Mouse (Mus musculus) macrophage (primary cell): ENCODE data around the gene P2ry6. TPM values are rescaled to one million over a fixed set of nuclear protein-coding genes. Genes with fewer than 3 reads are reported as not detected.
A peak's percentile ranks its signal among the peaks of the same experiment; 100 is the strongest.

Source experiments
- H3K27ac ChIP-seq: fragments of 350-480 bp; formaldehyde crosslinking; 2 replicates; pipeline ENCODE4 v1.9.0; 2021
- H3K36me3 ChIP-seq: fragments of 350-480 bp; formaldehyde crosslinking; 2 replicates; pipeline ENCODE4 v1.9.0; 2021; ENCODE audit errors: inconsistent target
- H3K4me3 ChIP-seq: fragments of 350-480 bp; formaldehyde crosslinking; 2 replicates; pipeline ENCODE4 v1.9.0; 2021; ENCODE audit errors: inconsistent target
- H3K79me2 ChIP-seq: fragments of 350-480 bp; formaldehyde crosslinking; 2 replicates; pipeline ENCODE4 v1.9.0; 2021; ENCODE audit errors: inconsistent target
- WGBS: methylation state at CpG from one replicate; pipeline ENCODE4 v1.1.7; 2026; ENCODE audit warnings: inconsistent platforms; ENCODE audit not compliant: missing documents; 5-methylcytosine and 5-hydroxymethylcytosine counted together
- polyA plus RNA-seq: library from polyadenylated mRNA; stranded (reverse); fragments of 250-400 nt; gene quantifications from 3 replicates; pipeline ENCODE4 v1.2.4, GENCODE M21; 2018; ENCODE audit warnings: inconsistent platforms

The P2ry6 gene
- polyA plus RNA-seq, 1 experiment from 2014 or later = 148 TPM

DNA sequence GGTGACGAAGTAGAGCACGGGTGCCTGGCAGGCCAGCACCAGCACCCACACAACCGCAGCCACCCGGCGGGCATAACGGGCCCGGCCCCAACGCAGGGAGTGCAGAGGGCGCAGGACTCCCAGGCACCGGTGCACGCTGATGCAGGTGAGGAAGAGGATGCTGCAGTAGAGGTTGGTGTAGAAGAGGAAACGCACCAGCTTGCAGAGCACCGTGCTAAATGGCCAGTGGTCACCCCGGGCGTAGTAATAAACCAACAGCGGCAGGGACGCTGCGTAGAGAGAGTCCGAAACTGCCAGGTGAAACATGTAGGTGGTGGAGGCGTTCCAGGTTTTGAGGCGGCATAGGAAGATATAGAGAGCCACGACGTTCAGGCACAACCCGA, 24.1 kb upstream of the P2ry6 start:
- no peak overlapping the region for H3K4me3 ChIP-seq
- 95% methylated on average over 22 of the region's 24 CpGs for WGBS
- peaks cover 27% of the 10 kb centered on the region; the same call in 1 of the 2 replicates for H3K36me3 ChIP-seq
- no peak overlapping the region for H3K27ac ChIP-seq
- H3K79me2 ChIP-seq = no peaks in the 10 kb centered on the region

DNA sequence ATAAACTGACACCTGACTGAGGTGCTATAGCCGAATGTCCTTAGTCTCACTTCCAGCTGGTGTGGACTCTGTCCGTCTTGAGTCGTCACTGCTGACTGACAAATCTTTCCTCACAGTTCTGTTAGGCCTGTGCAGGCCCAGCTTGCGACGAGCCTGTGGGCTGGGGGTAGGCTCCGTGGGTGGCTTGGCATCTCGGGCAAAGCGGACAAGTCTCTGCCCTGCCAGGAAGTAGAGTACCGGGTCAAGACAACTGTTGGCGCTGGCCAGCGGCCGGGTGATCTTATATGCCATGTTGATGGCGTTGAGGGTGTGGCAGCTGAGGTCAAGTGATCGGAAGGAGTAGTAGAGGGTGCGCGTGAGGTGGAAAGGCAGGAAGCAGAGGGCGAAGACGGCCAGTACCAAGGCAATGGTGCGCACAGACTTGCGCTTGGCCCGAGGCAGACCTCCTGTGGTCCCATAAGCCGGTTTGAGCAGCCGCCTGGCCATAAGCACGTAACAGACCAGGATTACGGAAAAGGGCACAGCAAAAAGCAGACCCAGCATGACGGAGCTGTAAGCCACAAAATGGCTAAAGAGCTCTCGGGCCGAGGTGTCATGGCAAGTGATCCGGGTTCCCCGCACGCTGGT, 23.6 kb upstream of the P2ry6 start:
- no peak overlapping the region for H3K4me3 ChIP-seq
- H3K27ac ChIP-seq = no peak overlapping the region
- WGBS = 95% methylated on average over 30 of the region's 31 CpGs
- H3K36me3 ChIP-seq = peaks cover 27% of the 10 kb centered on the region; the same call in 1 of the 2 replicates
- H3K79me2 ChIP-seq = no peaks in the 10 kb centered on the region

DNA sequence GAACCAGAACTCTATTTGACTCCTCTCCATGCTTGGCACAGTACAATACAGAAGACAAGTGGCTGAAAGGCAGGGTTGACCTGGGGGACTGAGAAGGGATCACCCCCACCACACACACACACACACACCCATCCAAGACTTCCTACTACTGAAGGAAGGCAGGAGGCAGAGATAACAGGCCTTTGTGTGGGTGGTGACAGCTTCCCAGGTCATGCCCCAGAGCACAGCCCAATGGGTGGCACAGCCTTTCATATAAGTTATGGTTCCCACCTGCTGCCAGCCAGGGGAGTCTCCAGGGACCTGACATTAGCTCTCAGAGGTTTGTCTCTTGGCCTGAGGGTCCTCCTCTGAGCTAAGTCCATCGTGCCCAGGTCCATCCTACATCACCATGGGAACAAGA, 22.8 kb upstream of the P2ry6 start:
- no peak overlapping the region for H3K4me3 ChIP-seq
- no peak overlapping the region for H3K27ac ChIP-seq
- peaks cover 26% of the 10 kb centered on the region; the same call in 1 of the 2 replicates for H3K36me3 ChIP-seq
- H3K79me2 ChIP-seq = no peaks in the 10 kb centered on the region
- 91% methylated on average over 1 of the region's 1 CpGs for WGBS

DNA sequence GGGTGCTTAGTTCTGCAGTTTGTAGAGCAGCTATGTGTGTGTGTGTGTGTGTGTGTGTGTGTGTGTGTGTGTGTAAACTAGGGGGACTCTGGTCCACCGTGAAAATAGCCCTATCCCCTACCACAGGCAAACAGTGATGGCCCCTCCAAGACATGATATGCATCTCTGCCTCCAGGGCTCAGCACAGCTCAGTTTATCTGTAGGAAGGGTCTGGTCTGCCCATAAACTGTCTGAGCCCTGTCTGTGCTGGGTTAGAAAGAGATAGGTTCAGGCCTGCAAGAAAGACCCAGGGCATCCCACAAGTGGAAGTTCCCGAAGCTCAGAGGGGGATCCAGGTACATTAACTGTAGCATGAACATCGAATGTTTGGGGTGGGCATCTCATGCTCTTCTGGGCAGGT, 21.5 kb upstream of the P2ry6 start:
- peaks cover 18% of the 10 kb centered on the region; the same call in 1 of the 2 replicates for H3K36me3 ChIP-seq
- H3K4me3 ChIP-seq = no peak overlapping the region
- no peaks in the 10 kb centered on the region for H3K79me2 ChIP-seq
- H3K27ac ChIP-seq = no peak overlapping the region
- WGBS = 93% methylated on average over 3 of the region's 3 CpGs

DNA sequence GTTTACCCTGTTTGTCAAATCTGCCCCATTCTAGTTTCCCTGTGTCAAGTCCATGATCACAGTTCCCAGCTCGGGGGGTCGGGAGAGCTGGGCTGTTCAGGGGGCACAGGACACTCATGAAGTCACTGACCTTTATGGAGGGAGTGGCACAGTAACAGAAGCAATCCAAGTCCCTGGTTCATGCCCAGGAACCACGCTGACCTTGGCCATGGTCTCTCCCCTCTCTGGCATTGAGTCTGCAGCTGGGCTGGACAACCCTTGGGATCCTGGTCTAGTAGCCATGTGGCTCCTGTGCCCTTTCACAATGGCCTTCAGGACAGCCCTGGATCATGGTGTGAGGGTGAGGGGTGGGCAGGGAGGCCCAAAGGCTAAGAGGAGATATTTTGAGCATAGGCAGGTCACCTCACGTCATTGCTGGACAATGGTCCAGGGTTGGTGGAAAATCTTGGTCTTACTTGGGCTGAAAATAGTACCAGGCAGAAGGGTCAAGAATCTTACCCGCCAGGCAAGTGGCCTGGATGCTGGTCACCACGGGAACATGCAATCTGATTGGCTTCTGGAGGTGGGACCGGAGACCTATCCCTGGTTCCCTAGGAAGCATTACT, 20.9 kb upstream of the P2ry6 start:
- Histone ChIP-seq H3K36me3 (peaks cover 18% of the 10 kb centered on the region; the same call in 1 of the 2 replicates), H3K4me3 (no peak overlapping the region), H3K79me2 (no peaks in the 10 kb centered on the region), H3K27ac (no peak overlapping the region)
- 95% methylated on average over 7 of the region's 7 CpGs for WGBS

DNA sequence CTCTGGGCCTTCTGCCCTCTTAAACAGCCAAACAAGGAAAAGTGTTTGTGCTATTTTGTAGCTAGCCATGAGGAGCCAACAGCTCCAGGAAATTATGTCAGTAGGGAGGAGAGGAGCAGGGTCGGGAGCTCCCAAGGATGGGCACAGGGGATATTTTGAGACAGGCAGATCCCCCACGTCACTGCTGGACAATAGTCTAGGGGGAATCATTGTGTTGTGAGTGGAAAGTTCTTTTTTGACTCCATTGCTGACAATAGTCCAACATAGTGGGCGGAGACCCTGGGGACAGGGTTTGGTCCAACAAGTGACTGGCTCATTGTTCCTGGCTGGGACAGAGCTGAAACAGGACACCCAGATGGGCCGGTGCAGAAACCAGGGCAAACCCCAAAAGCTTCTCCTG, 18.7 kb upstream of the P2ry6 start:
- Histone ChIP-seq H3K4me3 (no peak overlapping the region), H3K79me2 (no peaks in the 10 kb centered on the region), H3K36me3 (peaks cover 17% of the 10 kb centered on the region; the same call in 1 of the 2 replicates), H3K27ac (peak overlapping the region; percentile 88)
- WGBS = 97% methylated on average over 4 of the region's 4 CpGs

DNA sequence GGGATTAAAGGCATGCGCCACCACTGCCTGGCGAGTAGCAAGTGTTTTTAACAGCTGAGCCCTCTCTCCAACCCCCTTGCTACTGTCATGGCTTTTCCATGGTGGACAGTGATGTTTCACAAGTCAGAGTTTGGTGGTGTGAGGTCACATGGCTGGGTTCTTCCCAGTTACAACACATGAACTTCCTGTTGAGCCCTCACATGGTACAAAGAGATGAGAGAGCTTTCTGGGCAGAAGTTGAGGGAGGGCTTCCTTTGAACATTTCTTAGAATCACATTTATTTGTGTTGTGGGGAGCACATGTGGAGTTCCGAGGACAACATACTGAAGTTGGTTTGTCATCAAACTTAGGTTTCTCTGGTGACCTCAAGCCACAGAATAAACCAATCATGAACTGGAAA, 17.5 kb upstream of the P2ry6 start:
- no peaks in the 10 kb centered on the region for H3K79me2 ChIP-seq
- WGBS = 41% methylated on average over 3 of the region's 3 CpGs
- H3K36me3 ChIP-seq = peaks cover 5% of the 10 kb centered on the region; the same call in 1 of the 2 replicates
- peak overlapping the region; percentile 88 for H3K27ac ChIP-seq
- H3K4me3 ChIP-seq = no peak overlapping the region

DNA sequence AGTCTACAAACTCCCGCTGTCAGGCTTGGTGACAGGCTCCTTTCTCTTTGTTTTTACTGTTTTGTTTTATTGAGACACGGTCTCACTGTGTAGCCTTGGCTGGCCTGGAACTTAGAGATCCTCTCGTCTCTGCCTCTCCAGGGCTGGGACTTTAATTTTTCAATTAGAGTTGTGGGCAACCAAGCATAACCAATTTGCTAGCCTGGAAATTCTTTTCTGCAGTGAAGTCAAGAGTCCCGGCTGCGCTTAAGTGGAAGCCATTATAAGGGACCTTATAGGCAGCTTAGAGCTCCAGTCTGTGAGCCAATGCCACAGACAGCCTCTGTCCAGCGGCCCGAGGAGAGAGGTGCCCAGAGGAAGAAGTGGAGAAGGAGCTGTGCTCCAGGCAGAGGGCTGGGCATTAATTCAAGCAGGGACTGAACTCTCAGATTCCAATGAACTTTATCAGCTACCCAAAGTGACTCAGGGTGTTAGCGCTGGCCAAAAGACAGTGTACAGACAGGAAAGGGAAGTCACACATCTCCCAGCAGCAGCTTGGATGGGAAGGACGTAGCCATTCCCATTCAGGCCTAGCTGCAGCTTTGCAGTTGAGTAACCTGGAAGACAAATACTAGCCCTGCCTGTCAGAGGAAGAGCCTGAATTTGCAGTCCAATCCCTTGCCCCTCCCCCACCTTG, 16.3 kb upstream of the P2ry6 start:
- Histone ChIP-seq H3K27ac (peak overlapping the region; percentile 88), H3K79me2 (no peaks in the 10 kb centered on the region), H3K4me3 (no peak overlapping the region), H3K36me3 (no peaks in the 10 kb centered on the region)
- WGBS = 59% methylated on average over 9 of the region's 9 CpGs

DNA sequence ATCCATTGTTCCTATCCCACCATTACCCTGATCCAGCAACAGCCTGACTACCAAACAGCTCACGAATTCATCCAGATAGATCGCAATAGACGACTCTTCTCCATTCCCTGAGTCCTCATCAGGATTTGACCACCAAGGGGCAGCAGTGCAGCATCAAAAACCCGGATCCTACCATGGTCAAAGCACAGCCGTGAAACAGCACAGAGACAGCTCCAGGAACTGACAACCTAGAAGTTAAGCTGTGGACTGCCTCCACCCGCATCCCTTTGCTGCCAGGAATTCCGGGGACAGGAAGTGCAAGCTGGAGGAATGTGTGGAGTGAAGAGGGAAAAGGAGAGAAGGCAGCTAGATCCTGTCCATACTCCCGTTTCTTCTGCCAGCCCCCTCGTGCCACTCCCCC, 13.6 kb upstream of the P2ry6 start:
- 27% methylated on average over 9 of the region's 9 CpGs for WGBS
- Histone ChIP-seq H3K4me3 (no peak overlapping the region), H3K27ac (no peak overlapping the region), H3K36me3 (no peaks in the 10 kb centered on the region), H3K79me2 (no peaks in the 10 kb centered on the region)

DNA sequence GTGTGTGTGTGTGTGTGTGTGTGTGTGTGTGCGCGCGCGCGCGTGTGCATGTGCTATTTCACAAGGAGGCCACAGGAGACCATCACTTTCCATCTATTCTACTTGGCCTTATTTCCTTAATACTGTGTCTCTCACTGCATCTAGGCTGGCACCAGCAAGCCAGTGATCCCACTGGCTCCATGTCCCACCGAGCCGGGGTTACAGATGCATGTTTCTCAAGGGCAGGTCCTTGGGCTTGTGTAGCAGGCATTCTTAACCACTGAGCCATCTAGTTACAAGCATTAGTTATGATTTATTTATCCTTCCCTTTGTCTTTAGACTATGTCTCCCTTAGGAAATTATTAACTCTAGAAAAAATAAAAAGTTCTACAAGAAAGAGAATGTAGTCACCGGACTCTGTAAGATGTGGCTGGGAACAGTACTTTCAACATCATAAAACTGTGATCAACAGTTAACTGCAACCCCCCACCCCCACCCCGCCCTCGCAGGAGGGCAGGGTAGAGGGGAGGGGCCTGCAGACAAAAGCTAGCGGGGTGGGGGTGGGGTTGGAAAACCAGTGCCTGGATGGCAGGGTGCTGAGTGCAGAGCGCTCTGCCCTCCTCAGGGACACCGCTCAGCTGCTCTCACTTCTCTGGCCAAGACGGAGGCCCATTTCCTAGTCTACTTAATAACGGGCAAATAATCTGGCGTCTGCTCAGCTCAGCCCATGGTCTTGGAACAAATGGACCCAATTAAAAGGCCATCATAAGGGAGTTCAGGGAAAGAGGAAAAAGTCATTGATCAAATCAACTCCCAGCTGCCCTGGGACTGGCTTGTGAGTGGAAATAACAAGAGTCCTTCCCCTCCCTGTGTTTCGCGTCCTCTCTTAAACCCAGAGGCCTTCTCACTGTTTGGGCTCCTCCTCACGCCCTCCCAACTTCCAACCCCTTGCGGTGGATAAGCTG, 10.3 kb upstream of the P2ry6 start:
- Histone ChIP-seq H3K4me3 (no peak overlapping the region), H3K27ac (no peak overlapping the region), H3K36me3 (no peaks in the 10 kb centered on the region), H3K79me2 (no peaks in the 10 kb centered on the region)
- WGBS = 77% methylated on average over 13 of the region's 21 CpGs

DNA sequence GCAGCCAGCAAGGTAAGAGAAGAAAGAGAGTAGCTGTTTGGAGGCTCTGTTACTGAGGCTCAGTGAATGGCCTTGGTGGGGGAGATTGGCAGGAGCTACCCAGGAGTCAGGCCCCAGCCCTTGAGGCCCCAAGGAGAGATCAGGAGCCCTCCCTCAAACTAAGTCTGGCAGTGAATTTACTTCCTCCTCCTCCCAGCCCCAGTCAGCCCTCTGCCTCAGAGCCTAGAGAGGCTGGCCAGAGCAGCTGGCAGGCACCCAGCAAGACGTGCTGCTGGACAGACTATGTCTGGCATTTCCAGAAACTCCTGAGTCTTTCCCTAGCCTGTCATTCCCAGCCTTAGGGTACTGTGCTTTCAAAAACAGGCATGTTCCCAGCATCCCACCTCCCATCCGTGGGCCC, 4.7 kb upstream of the P2ry6 start:
- no peaks in the 10 kb centered on the region for H3K79me2 ChIP-seq
- WGBS = 70% methylated on average over 2 of the region's 2 CpGs
- no peak overlapping the region for H3K27ac ChIP-seq
- no peaks in the 10 kb centered on the region for H3K36me3 ChIP-seq
- H3K4me3 ChIP-seq = no peak overlapping the region

DNA sequence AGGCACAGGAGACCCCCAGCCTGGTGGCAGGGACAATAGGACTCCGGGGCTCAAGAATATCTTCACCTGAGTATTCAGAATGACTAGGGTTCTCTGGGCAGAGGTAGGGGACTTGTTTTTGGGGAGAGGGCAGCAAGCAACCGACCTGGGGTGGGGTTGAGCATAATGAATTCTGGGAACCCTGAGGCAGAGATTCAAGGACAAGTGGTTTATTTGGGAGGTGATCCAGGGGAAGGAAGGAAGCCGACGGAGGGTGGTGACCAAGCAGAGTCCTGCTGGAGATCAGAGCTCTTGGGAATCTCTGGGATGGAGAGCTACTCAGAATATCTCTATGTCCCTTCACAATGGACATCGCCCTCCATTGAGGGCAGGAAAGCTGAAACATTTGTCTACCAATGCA, 3.7 kb upstream of the P2ry6 start:
- Histone ChIP-seq H3K79me2 (no peaks in the 10 kb centered on the region), H3K27ac (no peak overlapping the region), H3K36me3 (no peaks in the 10 kb centered on the region), H3K4me3 (no peak overlapping the region)
- WGBS = 92% methylated on average over 5 of the region's 5 CpGs

DNA sequence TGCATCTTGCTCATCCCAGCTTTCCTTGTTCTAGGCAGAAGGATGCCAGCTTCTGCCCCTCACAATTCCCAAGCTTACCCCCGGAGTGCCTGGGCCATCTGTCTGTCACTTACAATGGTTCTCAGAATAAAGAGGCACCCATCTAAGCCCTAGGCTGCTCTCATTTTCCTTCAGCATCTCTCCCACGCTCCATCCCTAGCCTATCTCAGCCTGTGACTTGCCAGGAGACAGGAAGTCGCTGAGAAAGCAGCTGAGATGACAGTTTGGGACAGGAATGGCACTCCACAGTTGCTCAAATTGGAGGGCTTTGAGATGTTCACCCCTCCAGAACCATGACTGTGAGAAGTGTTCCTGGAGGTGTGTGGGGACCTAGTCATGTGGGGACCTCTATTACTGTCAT, 1.6 kb downstream of the P2ry6 start:
- Histone ChIP-seq H3K79me2 (no peaks in the 10 kb centered on the region), H3K36me3 (no peaks in the 10 kb centered on the region), H3K4me3 (no peak overlapping the region), H3K27ac (no peak overlapping the region)
- 92% methylated on average over 3 of the region's 3 CpGs for WGBS

DNA sequence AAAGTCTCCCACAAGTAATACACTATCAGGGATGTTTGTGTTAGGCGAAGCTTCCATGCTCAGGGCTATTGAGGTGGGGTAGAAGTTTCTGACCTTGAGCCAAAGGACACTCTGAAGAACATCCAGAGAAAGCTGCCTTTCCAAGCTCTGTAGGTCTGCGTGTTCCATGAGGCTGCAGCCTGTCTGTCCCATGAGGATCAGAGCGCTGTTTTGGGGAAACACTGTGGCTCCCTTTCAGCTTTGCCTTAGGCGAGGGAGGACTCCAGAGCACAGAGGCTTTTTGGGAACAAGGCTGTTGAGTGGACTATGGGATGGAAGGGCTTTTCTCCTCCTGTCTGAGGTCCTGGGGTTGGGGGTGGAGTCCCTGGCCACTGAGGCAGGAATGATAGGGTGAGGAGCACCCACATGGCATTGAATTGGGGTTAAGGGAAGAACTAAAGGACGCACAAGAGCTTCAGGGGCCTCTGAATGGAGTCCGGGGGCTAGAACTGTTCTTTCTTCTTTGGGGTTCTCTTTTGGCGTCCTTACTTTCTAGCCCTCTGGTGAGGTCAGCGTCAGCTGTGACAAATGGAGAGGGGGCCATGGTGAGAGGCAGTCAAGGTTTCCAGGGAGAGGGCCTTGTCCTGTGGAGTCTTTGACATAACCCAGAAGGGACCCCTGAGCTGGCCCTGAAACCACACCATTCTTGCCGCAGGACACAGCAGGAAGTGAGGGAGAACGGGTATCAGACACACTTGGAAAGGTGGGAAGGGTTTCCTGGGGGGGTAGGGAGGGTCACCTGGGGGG, 5.4 kb downstream of the P2ry6 start:
- no peak overlapping the region for H3K4me3 ChIP-seq
- peaks cover 9% of the 10 kb centered on the region for H3K79me2 ChIP-seq
- 93% methylated on average over 10 of the region's 10 CpGs for WGBS
- no peaks in the 10 kb centered on the region for H3K36me3 ChIP-seq
- H3K27ac ChIP-seq = no peak overlapping the region
